9 mouse cellular contexts compared by ENCODE assay signal in genomic region chr13:51946171-51946570, GRCm38 (mm10).
DNase-seq lines count a peak whose midpoint lies in the region; ATAC-seq lines count a peak whose summit lies in the region.
"Had no signal": no experiment of that assay in that cellular context is flagged by ENCODE, and none has a peak within 500 bp of the region (broad histone marks: within the 10 kb centered on the region; RNA-seq: fewer than 3 reads in every experiment).

No protein-coding gene starts in this region.

- no peaks in the 10 kb centered on the region for H3K27me3 ChIP-seq in hindbrain, embryonic 16.5 days (replicated peaks; ENCODE audit: control insufficient read depth, insufficient read depth, low read length)
- no peaks in the 10 kb centered on the region for H3K27me3 ChIP-seq in hindbrain, embryonic 14.5 days (ENCODE audit: control insufficient read depth, insufficient read depth, low read length)
- no peaks in the 10 kb centered on the region for H3K27me3 ChIP-seq in heart, embryonic 11.5 days (ENCODE audit: control insufficient read depth, insufficient read depth, low read length)
- no peaks in the 10 kb centered on the region for H3K27me3 ChIP-seq in lung, embryonic 15.5 days
- H3K27me3 ChIP-seq in forebrain, embryonic 11.5 days (ENCODE audit: control insufficient read depth, insufficient read depth, low read length) = no peaks in the 10 kb centered on the region
- H3K27me3 ChIP-seq: neural tube, embryonic 12.5 days had no signal

- 57% methylated on average over 3 of the region's 3 CpGs for WGBS in hindbrain, embryonic 16.5 days
- WGBS in hindbrain, embryonic 14.5 days = 72% methylated on average over 3 of the region's 3 CpGs
- WGBS in heart, embryonic 11.5 days (ENCODE audit: insufficient replicate concordance) = 48% methylated on average over 3 of the region's 3 CpGs
- 25% methylated on average over 3 of the region's 3 CpGs for WGBS in lung, embryonic 15.5 days
- WGBS in forebrain, embryonic 11.5 days = 79% methylated on average over 3 of the region's 3 CpGs

- H3K4me2 ChIP-seq in hindbrain, embryonic 16.5 days (ENCODE audit: low read length) = no peak overlapping the region
- no peak overlapping the region for H3K4me2 ChIP-seq in hindbrain, embryonic 14.5 days (replicated peaks)
- H3K4me2 ChIP-seq in heart, embryonic 11.5 days = no peak overlapping the region
- no peak overlapping the region for H3K4me2 ChIP-seq in lung, embryonic 15.5 days
- H3K4me2 ChIP-seq in forebrain, embryonic 11.5 days (ENCODE audit: low read depth, low read length, severe bottlenecking) = no peak overlapping the region
- H3K4me2 ChIP-seq: neural tube, embryonic 12.5 days had no signal

- H3K27ac ChIP-seq in hindbrain, embryonic 16.5 days (ENCODE audit: low read depth, low read length) = no peak overlapping the region
- no peak overlapping the region for H3K27ac ChIP-seq in hindbrain, embryonic 14.5 days
- no peak overlapping the region for H3K27ac ChIP-seq in heart, embryonic 11.5 days (ENCODE audit: low read depth, low read length)
- 0 out of 2 replicates have a peak overlapping the region, but pooled peaks have one; percentile 16 for H3K27ac ChIP-seq in lung, embryonic 15.5 days
- H3K27ac ChIP-seq in forebrain, embryonic 11.5 days (ENCODE audit: low read depth, low read length) = no peak overlapping the region
- H3K27ac ChIP-seq: neural tube, embryonic 12.5 days had no signal

- peak; percentile 73 for ATAC-seq in hindbrain, embryonic 16.5 days
- no peak; the same call in 1 of the 2 replicates for ATAC-seq in hindbrain, embryonic 14.5 days (ENCODE audit: low FRiP score)
- peak; percentile 52; the same call in 1 of the 2 replicates for ATAC-seq in heart, embryonic 11.5 days (replicated peaks; ENCODE audit: insufficient number of reproducible peaks, low FRiP score, low TSS enrichment)
- peak; percentile 77 for ATAC-seq in lung, embryonic 15.5 days (ENCODE audit: borderline replicate concordance, extremely low read depth, low FRiP score, low TSS enrichment)
- ATAC-seq in erythroid progenitor cell, adult 5-6 weeks (replicated peaks; ENCODE audit: low FRiP score, poor library complexity, severe bottlenecking) = no peak
- no peak for ATAC-seq in forebrain, embryonic 11.5 days (replicated peaks; ENCODE audit: low FRiP score)

- H3K9ac ChIP-seq in hindbrain, embryonic 16.5 days (ENCODE audit: low read depth, low read length) = no peak overlapping the region
- no peak overlapping the region for H3K9ac ChIP-seq in hindbrain, embryonic 14.5 days
- no peak overlapping the region for H3K9ac ChIP-seq in heart, embryonic 11.5 days (ENCODE audit: low read depth, low read length)
- H3K9ac ChIP-seq in lung, embryonic 15.5 days = no peak overlapping the region
- H3K9ac ChIP-seq in forebrain, embryonic 11.5 days (ENCODE audit: low read length) = no peak overlapping the region
- H3K9ac ChIP-seq: neural tube, embryonic 12.5 days had no signal

- DNase-seq in hindbrain, embryonic 14.5 days (ENCODE audit: low spot score) = no peak
- DNase-seq in NIH3T3 (ENCODE audit: low read depth) = peak; percentile 83
- no peak for DNase-seq in left cerebral cortex, adult 8-10 months (ENCODE audit: low spot score in 2 of 2)
- no peak for DNase-seq in forebrain, embryonic 11.5 days (ENCODE audit: low spot score)

- H3K4me1 ChIP-seq in hindbrain, embryonic 16.5 days (ENCODE audit: control insufficient read depth, insufficient read depth, low read depth, low read length) = no peaks in the 10 kb centered on the region
- no peaks in the 10 kb centered on the region for H3K4me1 ChIP-seq in hindbrain, embryonic 14.5 days (replicated peaks; ENCODE audit: control insufficient read depth, insufficient read depth, low read length)
- peaks cover 12% of the 10 kb centered on the region; the same call in 1 of the 2 replicates for H3K4me1 ChIP-seq in heart, embryonic 11.5 days (ENCODE audit: control insufficient read depth, insufficient read depth, low read length)
- peaks cover 20% of the 10 kb centered on the region for H3K4me1 ChIP-seq in lung, embryonic 15.5 days
- no peaks in the 10 kb centered on the region for H3K4me1 ChIP-seq in forebrain, embryonic 11.5 days (replicated peaks; ENCODE audit: control insufficient read depth, insufficient read depth, low read length)
- H3K4me1 ChIP-seq: neural tube, embryonic 12.5 days had no signal

- no peaks in the 10 kb centered on the region for H3K9me3 ChIP-seq in hindbrain, embryonic 16.5 days (ENCODE audit: control insufficient read depth, low read length)
- no peaks in the 10 kb centered on the region for H3K9me3 ChIP-seq in hindbrain, embryonic 14.5 days (ENCODE audit: control insufficient read depth, low read length)
- no peaks in the 10 kb centered on the region for H3K9me3 ChIP-seq in heart, embryonic 11.5 days (replicated peaks; ENCODE audit: control insufficient read depth, low read length)
- no peaks in the 10 kb centered on the region for H3K9me3 ChIP-seq in lung, embryonic 15.5 days
- H3K9me3 ChIP-seq in forebrain, embryonic 11.5 days (ENCODE audit: control insufficient read depth, low read length) = no peaks in the 10 kb centered on the region
- H3K9me3 ChIP-seq: neural tube, embryonic 12.5 days had no signal

- no peak overlapping the region for H3K4me3 ChIP-seq in hindbrain, embryonic 16.5 days (ENCODE audit: low read length)
- no peak overlapping the region for H3K4me3 ChIP-seq in hindbrain, embryonic 14.5 days (replicated peaks; ENCODE audit: low read length)
- no peak overlapping the region for H3K4me3 ChIP-seq in heart, embryonic 11.5 days (ENCODE audit: low read depth, low read length)
- no peak overlapping the region for H3K4me3 ChIP-seq in lung, embryonic 15.5 days
- H3K4me3 ChIP-seq in forebrain, embryonic 11.5 days (ENCODE audit: low read depth, low read length) = no peak overlapping the region
- H3K4me3 ChIP-seq: neural tube, embryonic 12.5 days had no signal

- H3K36me3 ChIP-seq in hindbrain, embryonic 16.5 days (ENCODE audit: control insufficient read depth, insufficient read depth, low read length) = no peaks in the 10 kb centered on the region
- H3K36me3 ChIP-seq in hindbrain, embryonic 14.5 days (replicated peaks; ENCODE audit: control insufficient read depth, insufficient read depth) = no peaks in the 10 kb centered on the region
- H3K36me3 ChIP-seq in heart, embryonic 11.5 days (ENCODE audit: control insufficient read depth, insufficient read depth, low read length) = no peaks in the 10 kb centered on the region
- no peaks in the 10 kb centered on the region for H3K36me3 ChIP-seq in lung, embryonic 15.5 days
- H3K36me3 ChIP-seq in forebrain, embryonic 11.5 days (ENCODE audit: control insufficient read depth, insufficient read depth, low read length) = no peaks in the 10 kb centered on the region
- H3K36me3 ChIP-seq: neural tube, embryonic 12.5 days had no signal

Comparison
In these comparisons a context has a peak if more than half of its experiments do, and no peak if none do; other contexts are left out.
1. ATAC-seq: peak in hindbrain, embryonic 16.5 days (single experiment), heart, embryonic 11.5 days (single experiment) and lung, embryonic 15.5 days (single experiment); none in hindbrain, embryonic 14.5 days (single experiment), erythroid progenitor cell, adult 5-6 weeks (single experiment) and forebrain, embryonic 11.5 days (single experiment).